Mouse (Mus musculus): ENCODE data around the gene C8a. TPM values are rescaled to one million over a fixed set of nuclear protein-coding genes. Genes with fewer than 3 reads are reported as not detected.

C8a gene
- polyA plus RNA-seq, 1 experiment from 2014 or later, result 0.73 TPM

Other genes starting within 250 kb of the C8a start
- 0.68 and 2.4 TPM in 2 replicates for gene C8b, start 110.1 kb downstream of the C8a start, polyA plus RNA-seq (2015; fragmentation: Nextera tagmentation; extraction: Ambion mirVana)
- not detected in 2 replicates for gene Gm17662, start 19.1 kb downstream of the C8a start, polyA plus RNA-seq (2015; fragmentation: Nextera tagmentation; extraction: Ambion mirVana)
- gene Fyb2, start 37.1 kb upstream of the C8a start, polyA plus RNA-seq (2015; fragmentation: Nextera tagmentation; extraction: Ambion mirVana), result 0.08 and 0.09 TPM in 2 replicates
- gene Prkaa2, start 233.5 kb upstream of the C8a start, polyA plus RNA-seq (2015; fragmentation: Nextera tagmentation; extraction: Ambion mirVana), result 2.2 and 2.5 TPM in 2 replicates

All from stomach, embryonic 15.5 days (tissue).